Mouse (Mus musculus) C2C12 (cell line): Measurements from ENCODE around the gene Plxdc1. TPM values are rescaled to one million over a fixed set of nuclear protein-coding genes. Genes with fewer than 3 reads are reported as not detected.

ENCODE experiments used
- H3K27me3 ChIP-seq: one replicate; pipeline ENCODE4 v1.6.1; 2011; ENCODE audit not compliant: control insufficient read depth, insufficient read depth, insufficient read length
- H3K36me3 ChIP-seq: one replicate; pipeline ENCODE4 v1.6.1; 2011; ENCODE audit not compliant: control insufficient read depth, insufficient read depth
- H3K4me3 ChIP-seq: one replicate; pipeline ENCODE4 v1.5.1; 2011; ENCODE audit warnings: mild to moderate bottlenecking, control low read depth; ENCODE audit not compliant: poor library complexity, insufficient read depth, severe bottlenecking
- H3K79me2 ChIP-seq: one replicate; pipeline ENCODE4 v1.6.1; 2011; ENCODE audit not compliant: control insufficient read depth, insufficient read depth
- H3K79me3 ChIP-seq: one replicate; pipeline ENCODE4 v1.6.1; 2011; ENCODE audit warnings: low read depth, control low read depth
- H3ac ChIP-seq: one replicate; pipeline ENCODE3; 2011; ENCODE audit warnings: low read depth; ENCODE audit not compliant: control insufficient read depth, insufficient read length
- CEBPB ChIP-seq: IDR thresholded peaks from one replicate; pipeline ENCODE4 v1.6.1; 2011; ENCODE audit warnings: low read depth, mild to moderate bottlenecking, control low read depth, moderate library complexity
- CTCF ChIP-seq: IDR thresholded peaks from one replicate; pipeline ENCODE4 v1.5.1; 2011; ENCODE audit not compliant: control insufficient read depth, insufficient read depth, insufficient read length
- FOSL1 ChIP-seq: IDR thresholded peaks from one replicate; pipeline ENCODE4 v1.8.0; 2011; ENCODE audit warnings: mild to moderate bottlenecking, low read length; ENCODE audit not compliant: poor library complexity, insufficient read depth, severe bottlenecking
- MAX ChIP-seq: IDR thresholded peaks from one replicate; pipeline ENCODE4 v1.6.1; 2011; ENCODE audit warnings: mild to moderate bottlenecking, control low read depth
- MYOD1 ChIP-seq: IDR thresholded peaks from one replicate; pipeline ENCODE4 v1.6.1; 2011; ENCODE audit warnings: low read depth; ENCODE audit not compliant: control insufficient read depth, insufficient read length
- MYOG ChIP-seq: IDR thresholded peaks from one replicate; pipeline ENCODE4 v1.6.1; 2011; ENCODE audit not compliant: control insufficient read depth, insufficient read length; ENCODE audit errors: extremely low read depth
- USF1 ChIP-seq: IDR thresholded peaks from one replicate; pipeline ENCODE4 v1.6.1; 2011; ENCODE audit warnings: low read depth, mild to moderate bottlenecking, control low read depth, moderate library complexity
- polyA plus RNA-seq: library from polyadenylated mRNA; unstranded; fragments of >200 nt; fragmentation: generic; extraction: Trizol; gene quantifications from one replicate; pipeline ENCODE4 v1.2.1, GENCODE M21; 2012; ENCODE audit warnings: missing spikeins

Plxdc1 gene
- polyA plus RNA-seq, 1 experiment, result 0.25 TPM

GRCm38 (mm10) chr11:97974746-97975145, 11.5 kb downstream of the Plxdc1 start:
- TF ChIP-seq MAX (no peak), FOSL1 (no peak), CEBPB (no peak), MYOD1 (no peak), CTCF (no peak), MYOG (no peak), USF1 (no peak)
- Histone ChIP-seq H3K79me3 (no peaks in the 10 kb centered on the region), H3K4me3 (no peak overlapping the region), H3ac (no peak overlapping the region), H3K36me3 (no peaks in the 10 kb centered on the region), H3K27me3 (no peaks in the 10 kb centered on the region), H3K79me2 (no peaks in the 10 kb centered on the region)

- no peaks in the 10 kb centered on the region for H3K79me3 ChIP-seq
- H3K79me2 ChIP-seq, result no peaks in the 10 kb centered on the region
- no peaks in the 10 kb centered on the region for H3K27me3 ChIP-seq
- no peak overlapping the region for H3K4me3 ChIP-seq
- H3K36me3 ChIP-seq, result no peaks in the 10 kb centered on the region
- no peak overlapping the region for H3ac ChIP-seq
- TF ChIP-seq CTCF (no peak), USF1 (no peak), FOSL1 (no peak), CEBPB (no peak), MYOD1 (no peak), MYOG (no peak), MAX (no peak)
Observed at GRCm38 (mm10) chr11:97974141-97974540, 12.1 kb downstream of the Plxdc1 start.

GRCm38 (mm10) chr11:97972434-97972833, 13.8 kb downstream of the Plxdc1 start:
- Histone ChIP-seq H3K79me3 (no peaks in the 10 kb centered on the region), H3K4me3 (no peak overlapping the region), H3K79me2 (no peaks in the 10 kb centered on the region), H3ac (no peak overlapping the region), H3K36me3 (no peaks in the 10 kb centered on the region), H3K27me3 (no peaks in the 10 kb centered on the region)
- no peak for TF ChIP-seq CTCF
- no peak for TF ChIP-seq MAX
- no peak for TF ChIP-seq CEBPB
- TF ChIP-seq FOSL1, result no peak

- Histone ChIP-seq H3K27me3 (no peaks in the 10 kb centered on the region), H3ac (no peak overlapping the region), H3K36me3 (no peaks in the 10 kb centered on the region), H3K79me2 (no peaks in the 10 kb centered on the region), H3K4me3 (no peak overlapping the region), H3K79me3 (no peaks in the 10 kb centered on the region)
- TF ChIP-seq CTCF, result no peak
- peak; percentile 75 for TF ChIP-seq MYOD1
- no peak for TF ChIP-seq USF1
- TF ChIP-seq CEBPB, result no peak
Observed at GRCm38 (mm10) chr11:97971232-97971631, 15.0 kb downstream of the Plxdc1 start.

GRCm38 (mm10) chr11:97970771-97971170, 15.5 kb downstream of the Plxdc1 start:
- H3K36me3 ChIP-seq, result no peaks in the 10 kb centered on the region
- no peak overlapping the region for H3K4me3 ChIP-seq
- TF ChIP-seq CTCF, result no peak
- no peak for TF ChIP-seq MYOG
- no peak for TF ChIP-seq CEBPB
- TF ChIP-seq MYOD1, result no peak
- no peak for TF ChIP-seq USF1
- no peak for TF ChIP-seq MAX
- no peak for TF ChIP-seq FOSL1
- no peak overlapping the region for H3ac ChIP-seq
- H3K79me3 ChIP-seq, result no peaks in the 10 kb centered on the region
- no peaks in the 10 kb centered on the region for H3K27me3 ChIP-seq
- no peaks in the 10 kb centered on the region for H3K79me2 ChIP-seq

GRCm38 (mm10) chr11:97968385-97968784, 17.9 kb downstream of the Plxdc1 start:
- H3K4me3 ChIP-seq, result no peak overlapping the region
- no peak overlapping the region for H3ac ChIP-seq
- H3K27me3 ChIP-seq, result no peaks in the 10 kb centered on the region
- TF ChIP-seq MAX, result no peak
- TF ChIP-seq MYOG, result no peak
- TF ChIP-seq MYOD1, result no peak
- no peak for TF ChIP-seq CTCF
- TF ChIP-seq CEBPB, result no peak
- no peak for TF ChIP-seq FOSL1
- no peak for TF ChIP-seq USF1
- H3K79me3 ChIP-seq, result no peaks in the 10 kb centered on the region
- no peaks in the 10 kb centered on the region for H3K79me2 ChIP-seq
- H3K36me3 ChIP-seq, result no peaks in the 10 kb centered on the region
